Mouse (Mus musculus): ENCODE results near the gene Nrp2. TPM values are rescaled to one million over a fixed set of nuclear protein-coding genes. Genes with fewer than 3 reads are reported as not detected.
A peak's percentile ranks its signal among the peaks of the same experiment; 100 is the strongest.

Nrp2 gene
- total RNA-seq, 2 experiments from 2014 or later = 16.1 to 30.9 TPM

- DNase-seq = no peak
Measured at GRCm38 (mm10) chr1:62860327-62860726, 157.2 kb downstream of the Nrp2 start.

GRCm38 (mm10) chr1:62860788-62861187 is 157.7 kb downstream of the Nrp2 start:
- peak; percentile 18 for DNase-seq

Measured in gastrocnemius, postnatal 10 days (tissue).